Mouse (Mus musculus) kidney, adult 8-10 months (tissue): ENCODE measurements around the gene Vmn1r200.
"Not testable (repeated sequence)": the region's sequence is repeated elsewhere in the genome, so short reads cannot be mapped to it uniquely, and the experiment has no call there.

Experiments
- DNase-seq, 2 experiments: peaks; one replicate each; pipeline ENCODE4 v3.0.0; 2022

The Vmn1r200 gene

GRCm38 (mm10) chr13:22390073-22390472 is at the start of gene Vmn1r200:
Gene Vmn1r200 (plus strand): TSS chr13:22390373.
- DNase-seq, result no peak

- no peak for DNase-seq
Measured at GRCm38 (mm10) chr13:22350064-22350463, 40.1 kb upstream of the Vmn1r200 start, which contains the start of gene Vmn1r198. Gene Vmn1r198 (plus strand): TSS chr13:22350364.

- no peak for DNase-seq
Measured at GRCm38 (mm10) chr13:22350813-22351212, 39.4 kb upstream of the Vmn1r200 start.

GRCm38 (mm10) chr13:22379518-22379917 is 10.7 kb upstream of the Vmn1r200 start, which contains the start of gene Vmn1r199:
Gene Vmn1r199 (plus strand): TSS chr13:22379818.
- no peak for DNase-seq

GRCm38 (mm10) chr13:22381128-22381527 is 9.0 kb upstream of the Vmn1r200 start:
- DNase-seq, result not testable (repeated sequence)

- DNase-seq, result no peak
Measured at GRCm38 (mm10) chr13:22383401-22383800, 6.8 kb upstream of the Vmn1r200 start.

- DNase-seq, result no peak
Measured at GRCm38 (mm10) chr13:22387050-22387449, 3.1 kb upstream of the Vmn1r200 start.

- DNase-seq, result no peak
Measured at GRCm38 (mm10) chr13:22402978-22403377, 12.8 kb downstream of the Vmn1r200 start.
